Mouse (Mus musculus) neural tube, embryonic 14.5 days (tissue): Measurements from ENCODE around the gene Tnip1. TPM values are rescaled to one million over a fixed set of nuclear protein-coding genes. Genes with fewer than 3 reads are reported as not detected.
"Not testable (repeated sequence)": the region's sequence is repeated elsewhere in the genome, so short reads cannot be mapped to it uniquely, and the experiment has no call there.

Source experiments
- ATAC-seq: fragments of 200-750 bp; cut with Nextera tagmentation; 2 replicates; pipeline ENCODE4 v1.8.0; 2017; ENCODE audit warnings: low read depth, mild to moderate bottlenecking, moderate TSS enrichment, moderate library complexity
- H3K27ac ChIP-seq: fragments of 300-500 bp; sonication (generic); 2 replicates; pipeline ENCODE4 v1.5.1; 2014; ENCODE audit warnings: low read depth, mild to moderate bottlenecking, control low read depth, low read length, moderate library complexity, mixed read lengths
- H3K27me3 ChIP-seq: fragments of 300-500 bp; sonication (generic); 2 replicates; pipeline ENCODE4 v1.6.1; 2014; ENCODE audit warnings: low read length; ENCODE audit not compliant: control insufficient read depth, insufficient read depth
- H3K36me3 ChIP-seq: fragments of 300-500 bp; sonication (generic); 2 replicates; pipeline ENCODE4 v1.6.1; 2014; ENCODE audit warnings: low read length, mixed read lengths; ENCODE audit not compliant: control insufficient read depth, insufficient read depth
- H3K4me1 ChIP-seq: fragments of 300-500 bp; sonication (generic); 2 replicates; pipeline ENCODE4 v1.6.1; 2014; ENCODE audit warnings: low read length; ENCODE audit not compliant: control insufficient read depth, insufficient read depth
- H3K4me2 ChIP-seq: fragments of 300-500 bp; sonication (generic); 2 replicates; pipeline ENCODE4 v1.6.1; 2014; ENCODE audit warnings: mild to moderate bottlenecking, low read depth, low read length, control low read depth
- H3K4me3 ChIP-seq: fragments of 300-500 bp; sonication (generic); 2 replicates; pipeline ENCODE4 v1.5.1; 2014; ENCODE audit warnings: low read depth, low read length, control low read depth, mixed read lengths
- H3K9ac ChIP-seq: fragments of 300-500 bp; sonication (generic); replicated peaks from 2 replicates; pipeline ENCODE4 v1.6.1; 2014; ENCODE audit warnings: low read depth, mild to moderate bottlenecking, control low read depth, low read length, mixed read lengths
- H3K9me3 ChIP-seq: fragments of 300-500 bp; sonication (generic); 2 replicates; pipeline ENCODE4 v1.6.1; 2016; ENCODE audit warnings: low read length; ENCODE audit not compliant: control insufficient read depth
- WGBS: fragments of 180-500 bp; shearing (Covaris S2); extraction: QIAGEN DNeasy Blood & Tissue Kit; methylation state at CpG from one replicate; pipeline ENCODE4 v1.1.7; 2014; 5-methylcytosine and 5-hydroxymethylcytosine counted together
- polyA plus RNA-seq: library from polyadenylated mRNA; unstranded; fragments of >200 nt; fragmentation: Nextera tagmentation; extraction: Ambion mirVana; gene quantifications from 2 replicates; pipeline ENCODE4 v1.2.1, GENCODE M21; 2014

Gene Tnip1
- polyA plus RNA-seq, 1 experiment from 2014 or later = 16.1 TPM

GRCm38 (mm10) chr11:54903940-54904706 is 58.6 kb downstream of the Tnip1 start:
- ATAC-seq = no peak
- Histone ChIP-seq H3K9ac (no peak overlapping the region), H3K27ac (no peak overlapping the region), H3K4me2 (no peak overlapping the region), H3K27me3 (no peaks in the 10 kb centered on the region), H3K4me1 (no peaks in the 10 kb centered on the region), H3K36me3 (no peaks in the 10 kb centered on the region), H3K9me3 (no peaks in the 10 kb centered on the region), H3K4me3 (no peak overlapping the region)
- 33% methylated on average over 4 of the region's 4 CpGs for WGBS

- Histone ChIP-seq H3K4me1 (no peaks in the 10 kb centered on the region), H3K27me3 (no peaks in the 10 kb centered on the region), H3K4me2 (peak overlapping the region; percentile 72), H3K27ac (no peak overlapping the region), H3K36me3 (no peaks in the 10 kb centered on the region), H3K9ac (no peak overlapping the region), H3K9me3 (no peaks in the 10 kb centered on the region), H3K4me3 (peak overlapping the region; percentile 35)
- WGBS = 79% methylated on average over 5 of the region's 5 CpGs
- ATAC-seq = no peak
These were observed 59.4 kb downstream of the Tnip1 start for GRCm38 (mm10) chr11:54903339-54903738.

GRCm38 (mm10) chr11:54902333-54903323 is 60.1 kb downstream of the Tnip1 start, which contains the start of gene Gpx3:
Gene Gpx3, plus strand, starts transcription at chr11:54902453.
- 14% methylated on average over 45 of the region's 45 CpGs for WGBS
- peak within 1 kb of the TSS; percentile 35 for H3K4me3 ChIP-seq
- H3K36me3 ChIP-seq = no peaks in the 10 kb centered on the region
- H3K9ac ChIP-seq = peak within 1 kb of the TSS; percentile 12
- H3K4me1 ChIP-seq = no peaks in the 10 kb centered on the region
- peak within 1 kb of the TSS; percentile 72 for H3K4me2 ChIP-seq
- no peaks in the 10 kb centered on the region for H3K9me3 ChIP-seq
- ATAC-seq = peak; percentile 94
- H3K27ac ChIP-seq = no peak within 1 kb of the TSS
- no peaks in the 10 kb centered on the region for H3K27me3 ChIP-seq

- no peak for ATAC-seq
- Histone ChIP-seq H3K4me3 (no peak overlapping the region), H3K9me3 (no peaks in the 10 kb centered on the region), H3K4me1 (no peaks in the 10 kb centered on the region), H3K27me3 (no peaks in the 10 kb centered on the region), H3K36me3 (no peaks in the 10 kb centered on the region), H3K27ac (no peak overlapping the region), H3K9ac (no peak overlapping the region), H3K4me2 (no peak overlapping the region)
- WGBS = 82% methylated on average over 4 of the region's 4 CpGs
These were observed 63.1 kb downstream of the Tnip1 start for GRCm38 (mm10) chr11:54899657-54900056.

- no peak for ATAC-seq
- Histone ChIP-seq H3K27ac (no peak overlapping the region), H3K4me2 (no peak overlapping the region), H3K27me3 (no peaks in the 10 kb centered on the region), H3K36me3 (no peaks in the 10 kb centered on the region), H3K4me1 (no peaks in the 10 kb centered on the region), H3K4me3 (no peak overlapping the region), H3K9me3 (no peaks in the 10 kb centered on the region), H3K9ac (no peak overlapping the region)
- 21% methylated on average over 5 of the region's 5 CpGs for WGBS
These were observed 65.2 kb downstream of the Tnip1 start for GRCm38 (mm10) chr11:54897470-54897869.

GRCm38 (mm10) chr11:54896646-54897045 is 66.1 kb downstream of the Tnip1 start:
- H3K36me3 ChIP-seq, H3K4me3 ChIP-seq, H3K4me1 ChIP-seq, ATAC-seq, H3K9ac ChIP-seq, H3K9me3 ChIP-seq, H3K4me2 ChIP-seq, H3K27ac ChIP-seq, H3K27me3 ChIP-seq: not testable (repeated sequence)
- WGBS = 85% methylated on average over 3 of the region's 3 CpGs

- ATAC-seq = no peak
- no peaks in the 10 kb centered on the region for H3K27me3 ChIP-seq
These were observed 68.1 kb downstream of the Tnip1 start for GRCm38 (mm10) chr11:54894589-54894988.

GRCm38 (mm10) chr11:54892091-54892490 is 70.6 kb downstream of the Tnip1 start:
- H3K4me3 ChIP-seq = no peak overlapping the region
- H3K36me3 ChIP-seq = no peaks in the 10 kb centered on the region
- H3K27me3 ChIP-seq = no peaks in the 10 kb centered on the region
- ATAC-seq = no peak
- no peak overlapping the region for H3K27ac ChIP-seq
- no peak overlapping the region for H3K9ac ChIP-seq
- no peaks in the 10 kb centered on the region for H3K4me1 ChIP-seq
- H3K9me3 ChIP-seq = no peaks in the 10 kb centered on the region
- no peak overlapping the region for H3K4me2 ChIP-seq
- WGBS = 59% methylated on average over 7 of the region's 7 CpGs

More at GRCm38 (mm10) chr11:54894589-54894988, 68.1 kb downstream of the Tnip1 start:
- WGBS = 37% methylated on average over 9 of the region's 9 CpGs
- Histone ChIP-seq H3K9me3 (no peaks in the 10 kb centered on the region), H3K4me3 (no peak overlapping the region), H3K27ac (no peak overlapping the region), H3K9ac (no peak overlapping the region), H3K4me1 (no peaks in the 10 kb centered on the region), H3K36me3 (no peaks in the 10 kb centered on the region), H3K4me2 (no peak overlapping the region)

GRCm38 (mm10) chr11:54891341-54891740 is 71.4 kb downstream of the Tnip1 start:
- Histone ChIP-seq H3K9ac (no peak overlapping the region), H3K9me3 (no peaks in the 10 kb centered on the region), H3K27me3 (no peaks in the 10 kb centered on the region), H3K27ac (no peak overlapping the region), H3K36me3 (no peaks in the 10 kb centered on the region), H3K4me1 (no peaks in the 10 kb centered on the region), H3K4me2 (no peak overlapping the region), H3K4me3 (no peak overlapping the region)
- WGBS = 91% methylated on average over 5 of the region's 5 CpGs
- ATAC-seq = no peak
